Mouse (Mus musculus): Measurements from ENCODE around the gene Mpg. TPM values are rescaled to one million over a fixed set of nuclear protein-coding genes. Genes with fewer than 3 reads are reported as not detected.
A peak's percentile ranks its signal among the peaks of the same experiment; 100 is the strongest.

Mpg gene
- polyA plus RNA-seq, 1 experiment from 2014 or later, result 45.2 TPM

DNA sequence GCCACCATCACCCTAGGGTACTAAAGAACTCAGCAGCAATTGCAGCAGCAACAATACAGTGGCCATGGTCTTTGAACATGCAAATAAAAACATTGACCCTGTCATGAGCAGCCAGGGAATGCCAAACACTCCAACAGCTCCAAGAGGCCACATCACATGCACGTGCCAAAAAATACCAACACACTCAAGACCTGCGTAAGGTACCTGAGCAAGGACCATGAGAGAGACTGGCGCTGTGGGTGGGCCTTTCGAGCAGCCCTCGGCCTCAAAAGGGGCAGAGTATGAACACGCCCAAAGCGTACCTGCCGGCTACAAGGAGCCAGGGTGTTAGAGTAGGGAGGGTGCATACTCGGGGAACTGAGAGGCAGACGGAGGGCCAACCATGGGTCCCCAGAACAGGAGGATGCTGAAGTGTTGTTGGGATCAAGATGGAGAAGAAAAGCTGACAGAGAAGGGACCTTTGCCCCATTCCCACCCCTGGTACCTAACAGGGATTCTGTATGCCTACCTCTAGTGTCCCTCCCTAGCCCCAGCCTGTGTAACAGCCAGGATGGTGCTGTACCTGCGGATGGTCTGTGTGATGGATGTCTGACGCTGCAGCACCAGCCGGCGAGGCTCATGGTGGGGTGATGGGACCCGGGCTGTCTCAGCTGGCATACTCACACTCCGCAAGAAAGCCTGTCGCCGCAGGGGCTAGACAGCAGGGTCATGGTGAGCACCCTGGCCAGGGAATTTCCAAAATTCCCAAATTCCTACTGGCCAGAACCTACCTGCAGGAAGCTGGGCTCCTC, 10.7 kb upstream of the Mpg start:
- Histone ChIP-seq H3K4me1 (peaks cover 16% of the 10 kb centered on the region), H3K27me3 (ENCODE audit: low read depth, poor library complexity, severe bottlenecking) (no peaks in the 10 kb centered on the region), H3K4me3 (no peak overlapping the region), H3K9me3 (replicated peaks) (no peaks in the 10 kb centered on the region), H3K36me3 (peaks cover 55% of the 10 kb centered on the region), H3K27ac (no peak overlapping the region)
- no peak for DNase-seq (ENCODE audit: low spot score)
- WGBS, result 92% methylated on average over 18 of the region's 18 CpGs

DNA sequence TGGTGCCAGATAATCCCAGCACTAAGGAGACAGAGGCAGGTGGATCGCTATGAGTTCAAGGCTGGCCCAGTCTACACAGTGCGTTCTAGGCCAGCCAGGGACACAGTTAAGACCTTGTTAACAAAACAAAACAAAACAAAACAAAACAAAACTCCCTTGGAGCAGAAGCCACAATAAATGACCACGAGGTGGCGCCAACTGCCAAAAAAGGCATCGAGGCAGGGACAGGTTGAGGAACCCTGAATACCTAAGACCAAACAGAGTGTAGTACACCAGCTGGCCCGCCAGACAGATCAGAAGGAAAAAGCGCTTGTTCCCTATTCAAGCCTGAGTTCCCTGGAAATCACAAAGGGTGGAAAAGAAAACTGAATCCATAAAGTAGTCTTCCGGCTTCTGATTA, 9.5 kb upstream of the Mpg start:
- 29% methylated on average over 8 of the region's 8 CpGs for WGBS
- Histone ChIP-seq H3K4me3 (no peak overlapping the region), H3K27me3 (ENCODE audit: low read depth, poor library complexity, severe bottlenecking) (no peaks in the 10 kb centered on the region), H3K4me1 (peaks cover 29% of the 10 kb centered on the region), H3K36me3 (peaks cover 42% of the 10 kb centered on the region), H3K27ac (peak overlapping the region; percentile 50; the same call in 1 of the 2 replicates), H3K9me3 (replicated peaks) (no peaks in the 10 kb centered on the region)
- DNase-seq (ENCODE audit: low spot score), result peak; percentile 78

DNA sequence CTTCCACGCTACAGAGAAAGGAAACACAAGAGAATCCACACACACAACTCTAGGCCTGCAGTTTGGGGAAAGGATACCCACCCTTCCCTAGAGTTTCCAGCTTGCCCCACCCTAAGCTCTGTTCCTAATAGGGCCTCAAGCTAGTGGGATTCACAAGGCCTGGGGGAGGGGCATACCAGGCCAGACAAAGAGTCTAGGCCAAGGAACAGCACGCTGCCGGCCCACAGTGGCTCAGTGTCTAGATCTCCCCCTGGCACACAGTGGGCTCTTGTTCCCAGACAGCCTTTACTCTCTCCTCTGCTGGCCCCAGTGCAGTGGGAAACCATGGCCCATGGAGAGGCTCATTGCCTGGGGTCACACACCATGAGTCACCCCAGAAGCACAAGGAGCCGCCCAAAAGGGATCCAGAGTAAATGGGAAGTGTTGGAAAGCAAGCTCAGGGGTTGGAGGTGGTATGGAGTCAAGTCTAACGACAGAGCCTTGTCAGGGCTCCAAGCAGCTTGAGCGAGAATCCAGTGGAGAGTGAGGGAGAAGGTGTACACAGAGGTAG, 7.7 kb upstream of the Mpg start:
- Histone ChIP-seq H3K27me3 (ENCODE audit: low read depth, poor library complexity, severe bottlenecking) (peaks cover 7% of the 10 kb centered on the region; the same call in 1 of the 2 replicates), H3K4me1 (peaks cover 44% of the 10 kb centered on the region), H3K9me3 (replicated peaks) (no peaks in the 10 kb centered on the region), H3K27ac (peak overlapping the region; percentile 32), H3K4me3 (no peak overlapping the region), H3K36me3 (peaks cover 24% of the 10 kb centered on the region)
- WGBS, result 69% methylated on average over 6 of the region's 6 CpGs
- DNase-seq (ENCODE audit: low spot score), result no peak

DNA sequence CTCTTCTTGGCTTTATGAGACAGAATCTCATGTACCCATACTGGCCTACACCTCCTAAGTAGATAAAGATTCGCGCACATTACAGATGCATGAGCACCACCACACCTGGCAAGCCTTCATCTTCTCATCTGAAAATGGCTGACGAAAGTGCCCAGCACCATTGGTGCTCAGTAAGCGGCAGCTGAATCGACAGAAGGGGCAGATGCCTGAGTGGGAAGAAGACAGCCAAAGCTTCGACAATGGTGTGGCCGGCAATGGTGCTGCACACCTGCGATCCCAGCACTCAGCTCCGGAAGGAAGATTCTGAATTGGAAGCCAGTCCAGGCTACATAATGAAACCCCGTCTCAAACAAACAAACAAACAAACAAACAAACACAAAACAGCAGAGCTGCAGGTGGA, 7.0 kb upstream of the Mpg start:
- WGBS, result 91% methylated on average over 10 of the region's 10 CpGs
- no peak for DNase-seq (ENCODE audit: low spot score)
- Histone ChIP-seq H3K36me3 (peaks cover 17% of the 10 kb centered on the region), H3K27ac (no peak overlapping the region), H3K4me1 (peaks cover 48% of the 10 kb centered on the region), H3K9me3 (replicated peaks) (no peaks in the 10 kb centered on the region), H3K4me3 (no peak overlapping the region), H3K27me3 (ENCODE audit: low read depth, poor library complexity, severe bottlenecking) (peaks cover 13% of the 10 kb centered on the region; the same call in 1 of the 2 replicates)

DNA sequence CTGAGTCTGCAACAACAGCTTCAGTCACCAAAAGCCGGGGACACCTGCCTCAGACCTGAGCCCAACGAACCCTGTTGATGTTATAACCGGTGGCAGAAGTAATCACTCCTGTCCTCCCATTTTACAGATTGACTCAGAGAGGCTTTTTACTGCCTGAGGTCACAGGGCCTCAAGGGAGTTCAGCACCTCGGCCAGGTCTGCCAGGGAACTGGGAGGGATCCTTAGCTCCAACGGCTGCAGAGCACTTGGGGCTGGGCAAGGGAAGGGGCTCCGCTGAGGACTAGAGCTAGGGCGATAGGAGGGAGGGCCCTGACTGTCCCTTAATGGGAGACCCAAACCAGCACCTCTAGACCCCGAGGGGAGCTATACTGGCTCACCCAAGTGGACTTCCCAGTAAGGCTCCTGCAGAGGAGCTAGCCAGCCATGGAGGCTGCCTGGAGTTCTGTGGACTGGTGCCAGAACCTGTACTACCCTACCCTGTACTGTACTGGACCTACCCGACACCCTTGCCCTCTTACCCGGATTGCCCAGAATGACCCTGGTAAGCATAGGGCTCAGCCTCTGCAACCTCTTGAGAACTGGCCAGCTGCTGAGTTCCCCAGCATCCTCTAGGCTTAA, 5.6 kb upstream of the Mpg start:
- Histone ChIP-seq H3K4me1 (peaks cover 62% of the 10 kb centered on the region), H3K4me3 (peak overlapping the region; percentile 92), H3K36me3 (peaks cover 4% of the 10 kb centered on the region), H3K27me3 (ENCODE audit: low read depth, poor library complexity, severe bottlenecking) (peaks cover 13% of the 10 kb centered on the region; the same call in 1 of the 2 replicates), H3K27ac (peak overlapping the region; percentile 93), H3K9me3 (replicated peaks) (no peaks in the 10 kb centered on the region)
- 33% methylated on average over 10 of the region's 10 CpGs for WGBS
- no peak for DNase-seq (ENCODE audit: low spot score)

DNA sequence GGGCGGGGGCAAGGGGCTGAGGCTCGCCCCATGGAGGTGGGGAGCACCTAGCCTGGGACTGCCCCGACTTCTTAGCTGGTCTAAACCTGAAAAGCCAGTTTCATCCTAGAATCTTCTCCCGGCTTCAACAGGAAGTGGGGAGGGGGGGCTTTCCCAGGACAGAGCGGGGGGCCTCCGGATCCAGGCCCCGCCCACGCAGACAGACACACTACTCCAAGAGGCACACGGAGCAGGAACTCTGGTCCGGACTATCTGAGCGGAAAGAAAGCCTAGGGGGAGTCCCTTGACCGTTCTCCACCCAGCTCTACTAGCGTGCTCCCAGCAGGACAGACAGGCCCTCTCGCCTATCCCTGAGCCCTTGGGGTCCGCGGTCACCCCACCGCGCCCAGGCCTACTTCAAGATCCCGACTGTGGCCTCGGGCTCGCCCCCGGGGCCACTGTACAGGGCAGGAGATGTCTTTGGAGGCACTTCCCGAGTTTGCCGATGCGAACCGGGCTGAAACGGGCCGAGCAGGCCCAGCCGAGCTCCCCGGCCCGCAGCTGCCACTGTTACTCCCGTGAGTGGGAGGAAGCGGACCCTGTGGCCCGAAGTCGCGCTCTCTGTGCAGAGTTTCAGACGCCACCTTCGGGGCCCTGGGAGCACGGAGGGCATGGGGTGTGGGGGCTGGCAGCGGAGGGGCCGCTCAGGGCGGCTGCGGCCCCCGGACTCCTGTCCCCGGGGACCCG, 4.9 kb upstream of the Mpg start:
- Histone ChIP-seq H3K4me3 (peak overlapping the region; percentile 92), H3K27ac (peak overlapping the region; percentile 93), H3K27me3 (ENCODE audit: low read depth, poor library complexity, severe bottlenecking) (peaks cover 13% of the 10 kb centered on the region; the same call in 1 of the 2 replicates), H3K4me1 (peaks cover 67% of the 10 kb centered on the region), H3K36me3 (no peaks in the 10 kb centered on the region), H3K9me3 (replicated peaks) (no peaks in the 10 kb centered on the region)
- peak; percentile 76 for DNase-seq (ENCODE audit: low spot score)
- under 1% methylated on average over 46 of the region's 46 CpGs for WGBS

DNA sequence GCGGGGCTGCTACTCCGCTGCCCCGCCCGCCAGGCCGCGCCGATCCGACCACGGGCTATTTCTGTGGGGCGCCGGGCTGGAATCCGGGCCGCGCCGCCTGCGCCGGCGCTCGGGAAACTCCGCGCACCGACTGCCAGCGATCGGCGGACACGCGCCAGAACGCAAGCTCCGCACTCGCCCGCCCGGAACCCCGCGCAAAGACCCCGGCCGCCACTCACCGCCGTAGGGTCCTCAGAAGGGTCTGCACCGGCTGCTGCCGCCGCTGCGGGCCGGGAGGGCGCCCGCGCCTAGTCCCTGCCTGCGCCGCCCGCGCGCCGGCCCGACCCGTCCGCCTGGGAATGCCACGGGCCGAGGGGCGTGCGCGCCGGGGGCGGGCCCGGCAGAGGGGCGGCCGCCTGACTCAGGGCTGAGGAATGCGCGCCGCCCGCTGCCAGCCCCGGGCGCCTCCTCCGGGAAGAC, 4.3 kb upstream of the Mpg start, which contains the start of gene Rhbdf1:
Rhbdf1 (minus strand) TSS at position 350 of the 459 bp plus-strand sequence.
- peak within 1 kb of the TSS; percentile 93 for H3K27ac ChIP-seq
- H3K4me3 ChIP-seq, result peak within 1 kb of the TSS; percentile 92
- WGBS, result under 1% methylated on average over 72 of the region's 72 CpGs
- no peaks in the 10 kb centered on the region for H3K9me3 ChIP-seq (replicated peaks)
- peaks cover 13% of the 10 kb centered on the region; the same call in 1 of the 2 replicates for H3K27me3 ChIP-seq (ENCODE audit: low read depth, poor library complexity, severe bottlenecking)
- H3K36me3 ChIP-seq, result no peaks in the 10 kb centered on the region
- DNase-seq (ENCODE audit: low spot score), result peak; percentile 74
- H3K4me1 ChIP-seq, result peaks cover 72% of the 10 kb centered on the region

DNA sequence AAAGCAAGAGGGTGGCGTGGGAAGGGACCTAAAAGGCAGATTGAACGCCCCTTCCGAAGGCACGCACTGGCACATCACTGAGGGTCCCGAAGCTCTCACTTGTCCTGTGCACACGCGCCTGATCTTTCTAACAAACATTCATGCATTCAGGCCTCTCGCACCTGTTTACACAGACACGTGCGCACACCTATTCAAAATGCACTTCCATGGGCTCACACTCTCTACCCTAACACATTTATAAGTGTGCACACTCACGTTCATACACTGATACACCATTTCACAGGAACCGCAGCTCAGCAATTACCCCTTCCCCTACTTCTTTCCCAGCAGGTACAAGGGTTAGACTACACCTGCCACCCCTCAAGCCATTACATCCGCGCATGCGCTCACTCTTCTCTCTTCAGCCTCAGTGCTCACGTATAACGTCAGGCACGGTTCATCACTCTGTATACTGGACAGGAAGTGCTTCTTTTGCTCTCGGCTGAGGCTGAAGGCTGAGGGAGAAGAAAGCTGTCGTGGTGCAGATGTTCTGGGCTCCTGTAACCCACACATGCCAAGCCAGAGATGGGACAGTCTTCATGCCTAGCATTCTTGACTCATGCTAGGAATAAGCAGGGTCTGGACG, 3.6 kb upstream of the Mpg start:
- no peaks in the 10 kb centered on the region for H3K9me3 ChIP-seq (replicated peaks)
- H3K36me3 ChIP-seq, result no peaks in the 10 kb centered on the region; the same call in 1 of the 2 replicates
- peak; percentile 40 for DNase-seq (ENCODE audit: low spot score)
- peaks cover 79% of the 10 kb centered on the region for H3K4me1 ChIP-seq
- H3K4me3 ChIP-seq, result peak overlapping the region; percentile 92
- H3K27me3 ChIP-seq (ENCODE audit: low read depth, poor library complexity, severe bottlenecking), result peaks cover 13% of the 10 kb centered on the region; the same call in 1 of the 2 replicates
- WGBS, result 12% methylated on average over 21 of the region's 21 CpGs
- H3K27ac ChIP-seq, result peak overlapping the region; percentile 93

DNA sequence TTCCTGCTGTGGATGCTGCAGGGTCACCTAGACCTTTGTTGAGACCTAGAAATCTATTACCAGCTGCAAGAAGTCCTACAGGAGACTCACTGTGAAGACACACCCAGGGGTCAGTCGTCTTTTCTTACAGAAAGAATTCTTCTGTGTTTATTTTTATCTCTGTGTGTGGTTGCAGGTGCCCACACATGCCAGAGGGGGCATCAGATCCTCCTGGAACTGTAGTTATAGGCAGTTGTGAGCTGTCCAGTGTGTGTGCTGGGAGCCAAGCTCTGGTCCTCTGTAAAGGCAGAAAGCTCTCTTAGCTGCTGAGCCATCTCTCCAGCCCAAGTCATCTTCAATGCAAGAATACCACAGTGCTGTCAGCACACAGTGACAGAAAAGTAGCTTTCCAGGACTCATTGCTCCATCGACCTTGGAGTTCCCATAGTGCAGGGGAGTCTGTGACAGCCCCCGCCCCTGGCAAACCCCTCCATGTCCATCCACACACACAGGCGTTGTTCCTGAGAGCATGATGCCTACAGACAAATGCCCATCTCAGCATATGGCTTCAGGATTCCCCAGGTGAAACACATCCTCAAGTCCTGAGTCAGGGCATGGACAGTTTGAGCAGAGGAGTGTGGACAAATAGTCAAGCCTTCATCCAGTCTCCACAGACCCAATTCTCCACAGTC, 2.9 kb upstream of the Mpg start:
- Histone ChIP-seq H3K27me3 (ENCODE audit: low read depth, poor library complexity, severe bottlenecking) (peaks cover 13% of the 10 kb centered on the region; the same call in 1 of the 2 replicates), H3K4me1 (peaks cover 78% of the 10 kb centered on the region), H3K36me3 (peaks cover 6% of the 10 kb centered on the region), H3K9me3 (replicated peaks) (no peaks in the 10 kb centered on the region), H3K4me3 (no peak overlapping the region), H3K27ac (no peak overlapping the region)
- DNase-seq (ENCODE audit: low spot score), result no peak
- WGBS, result 75% methylated on average over 4 of the region's 4 CpGs

DNA sequence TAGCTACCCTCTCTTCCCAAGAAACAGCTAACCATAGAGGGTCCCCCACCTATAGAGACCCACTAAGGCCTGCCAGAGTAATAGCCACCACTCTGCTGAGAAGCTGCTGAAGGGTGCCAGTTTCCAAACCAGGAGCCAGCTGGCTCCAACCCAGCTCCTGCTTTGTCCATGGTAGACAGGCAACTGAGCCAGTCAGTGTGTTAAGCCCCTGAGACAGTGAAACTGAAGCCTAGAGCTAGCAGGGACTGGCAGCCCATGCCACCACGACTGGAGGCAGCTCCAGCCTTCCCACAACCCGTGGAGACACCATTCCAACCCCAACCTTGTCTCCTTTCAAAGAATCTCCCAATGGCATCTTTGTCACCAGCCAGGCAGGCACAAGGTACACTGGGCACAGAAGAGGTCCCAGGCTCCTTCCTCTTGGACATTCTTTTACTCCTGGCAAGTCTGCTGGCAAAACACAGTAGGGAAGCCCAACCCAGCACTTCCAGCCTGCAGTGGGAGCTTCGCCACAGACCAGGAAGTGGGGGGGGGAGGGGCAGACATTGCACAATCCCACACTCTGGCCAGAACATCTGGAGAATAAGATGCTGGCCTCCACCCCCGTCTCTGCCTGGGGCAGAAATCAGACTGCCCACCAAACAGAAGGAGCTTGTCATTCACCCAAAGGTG, 1.7 kb upstream of the Mpg start:
- 22% methylated on average over 4 of the region's 4 CpGs for WGBS
- H3K27ac ChIP-seq, result peak overlapping the region; percentile 96
- H3K9me3 ChIP-seq (replicated peaks), result no peaks in the 10 kb centered on the region
- H3K4me3 ChIP-seq, result peak overlapping the region; percentile 70; the same call in 1 of the 2 replicates
- peak; percentile 74 for DNase-seq (ENCODE audit: low spot score)
- H3K36me3 ChIP-seq, result peaks cover 18% of the 10 kb centered on the region
- H3K4me1 ChIP-seq, result peaks cover 72% of the 10 kb centered on the region
- peaks cover 13% of the 10 kb centered on the region; the same call in 1 of the 2 replicates for H3K27me3 ChIP-seq (ENCODE audit: low read depth, poor library complexity, severe bottlenecking)
